Mouse (Mus musculus) bone marrow macrophage, adult 2 months (primary cell): ENCODE data around the gene Olfr1009. TPM values are rescaled to one million over a fixed set of nuclear protein-coding genes. Genes with fewer than 3 reads are reported as not detected.
"Not testable (repeated sequence)": the region's sequence is repeated elsewhere in the genome, so short reads cannot be mapped to it uniquely, and the experiment has no call there.

ENCODE experiments used
- H3K27ac ChIP-seq: 2 replicates; pipeline ENCODE4 v1.5.1; 2012; ENCODE audit warnings: low read depth, low read length; ENCODE audit not compliant: insufficient read depth
- H3K4me1 ChIP-seq: 2 replicates; pipeline ENCODE4 v1.6.1; 2012; ENCODE audit warnings: low read length; ENCODE audit not compliant: control insufficient read depth, insufficient read depth
- H3K4me3 ChIP-seq: 2 replicates; pipeline ENCODE4 v1.5.1; 2012; ENCODE audit warnings: mild to moderate bottlenecking, low read length, moderate library complexity; ENCODE audit not compliant: insufficient read depth
- CTCF ChIP-seq: IDR thresholded peaks from 2 replicates; pipeline ENCODE4 v1.5.1; 2012; ENCODE audit warnings: low read depth, mild to moderate bottlenecking, low read length, moderate library complexity
- POLR2A ChIP-seq: IDR thresholded peaks from 2 replicates; pipeline ENCODE4 v1.6.1; 2012; ENCODE audit warnings: mild to moderate bottlenecking, low read depth, low read length, borderline replicate concordance
- polyA plus RNA-seq: library from polyadenylated mRNA; stranded (reverse); fragments of >200 nt; gene quantifications from 2 replicates; pipeline ENCODE4 v1.2.4, GENCODE M21; 2012; ENCODE audit not compliant: missing spikeins, insufficient read depth, insufficient read length

The Olfr1009 gene
- not detected in 2 replicates for polyA plus RNA-seq

DNA sequence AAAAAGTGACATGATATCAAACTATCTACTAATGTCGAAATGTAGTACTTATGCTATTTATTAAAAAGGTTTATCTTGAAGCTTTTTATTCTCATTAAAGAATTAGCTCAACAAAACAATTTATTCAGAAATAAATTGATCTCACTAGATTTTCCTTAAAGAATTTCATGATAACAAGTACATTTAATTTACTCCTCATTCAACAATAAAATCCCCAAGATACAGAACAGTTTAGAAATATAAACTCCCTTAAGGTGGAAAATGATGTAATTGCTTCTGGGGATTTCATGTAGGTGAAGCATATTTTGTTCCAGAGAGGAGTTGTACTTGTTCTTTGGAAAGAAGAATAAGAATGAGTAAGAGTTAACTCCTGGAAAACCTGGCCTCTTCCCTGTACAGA is at the start of gene Olfr1009:
TSS of gene Olfr1009 (plus strand) at position 301 of the 400 bp plus-strand sequence.
- H3K27ac ChIP-seq: no peak within 1 kb of the TSS
- TF ChIP-seq POLR2A (no peak), CTCF (no peak)
- no peaks in the 10 kb centered on the region for H3K4me1 ChIP-seq
- H3K4me3 ChIP-seq: no peak within 1 kb of the TSS

DNA sequence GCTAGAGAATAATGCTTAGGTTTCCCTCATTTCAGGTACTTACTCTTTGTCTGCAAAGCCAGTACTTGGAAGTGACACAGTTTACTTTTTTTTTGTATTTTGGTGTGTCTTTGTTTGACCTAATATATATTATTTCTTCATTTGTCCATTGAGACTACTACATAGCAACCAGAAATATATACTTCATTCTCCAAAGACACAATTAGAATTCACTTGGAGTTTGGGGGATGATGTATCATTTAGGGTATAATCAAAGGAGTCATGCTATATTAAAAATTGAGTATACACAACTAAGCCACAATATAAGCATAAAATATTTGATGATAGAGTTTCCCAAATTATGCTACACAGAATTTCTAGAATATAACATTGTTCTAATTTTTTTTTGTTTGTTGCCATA is 36.6 kb upstream of the Olfr1009 start, which contains the start of gene Olfr1006:
TSS of gene Olfr1006 (minus strand) at position 101 of the 400 bp plus-strand sequence.
- H3K4me3 ChIP-seq: no peak within 1 kb of the TSS
- H3K4me1 ChIP-seq: no peaks in the 10 kb centered on the region
- no peak within 1 kb of the TSS for H3K27ac ChIP-seq
- no peak for TF ChIP-seq POLR2A
- TF ChIP-seq CTCF: no peak

DNA sequence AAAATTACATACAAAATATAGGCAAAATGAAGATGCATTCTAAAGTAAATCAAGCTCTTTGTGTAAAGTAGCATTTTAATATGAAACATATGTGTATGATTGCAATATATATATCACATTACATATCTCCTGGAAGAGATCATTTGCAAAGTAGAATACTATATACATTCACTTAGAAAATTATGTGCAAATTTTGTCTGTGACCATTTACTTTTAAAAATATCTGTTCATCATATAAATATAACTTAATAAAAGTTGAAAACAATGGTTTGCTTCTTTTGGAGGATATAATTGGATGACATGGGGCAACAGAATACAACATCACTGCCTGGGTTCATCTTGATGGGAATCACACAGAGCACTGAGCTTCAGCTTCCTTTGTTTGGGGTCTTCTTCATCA is 26.1 kb upstream of the Olfr1009 start, which contains the start of gene Olfr1008:
TSS of gene Olfr1008 (plus strand) at position 301 of the 400 bp plus-strand sequence.
- Histone ChIP-seq H3K4me3 (no peak within 1 kb of the TSS), H3K4me1 (no peaks in the 10 kb centered on the region), H3K27ac (no peak within 1 kb of the TSS)
- no peak for TF ChIP-seq POLR2A
- TF ChIP-seq CTCF: no peak

DNA sequence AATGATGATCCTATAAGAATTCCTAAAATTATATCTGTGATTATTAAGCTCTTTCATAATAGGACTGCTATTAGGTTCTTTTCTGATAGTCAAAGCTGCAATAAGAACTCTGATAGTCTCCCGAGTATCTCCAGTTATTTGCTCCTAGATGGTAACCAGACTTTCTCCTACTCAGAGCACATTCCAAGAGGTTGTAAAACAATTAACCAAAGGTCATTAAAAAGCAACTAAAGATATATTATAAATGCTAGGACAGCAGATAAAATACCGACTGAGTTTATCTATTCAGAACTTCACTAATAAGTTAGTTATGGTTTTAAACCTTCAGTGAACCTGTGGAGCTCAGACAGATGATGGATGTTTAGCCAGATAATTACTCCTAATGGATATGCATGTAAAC is 4.5 kb upstream of the Olfr1009 start:
- H3K4me3 ChIP-seq, H3K4me1 ChIP-seq, H3K27ac ChIP-seq: not testable (repeated sequence)

DNA sequence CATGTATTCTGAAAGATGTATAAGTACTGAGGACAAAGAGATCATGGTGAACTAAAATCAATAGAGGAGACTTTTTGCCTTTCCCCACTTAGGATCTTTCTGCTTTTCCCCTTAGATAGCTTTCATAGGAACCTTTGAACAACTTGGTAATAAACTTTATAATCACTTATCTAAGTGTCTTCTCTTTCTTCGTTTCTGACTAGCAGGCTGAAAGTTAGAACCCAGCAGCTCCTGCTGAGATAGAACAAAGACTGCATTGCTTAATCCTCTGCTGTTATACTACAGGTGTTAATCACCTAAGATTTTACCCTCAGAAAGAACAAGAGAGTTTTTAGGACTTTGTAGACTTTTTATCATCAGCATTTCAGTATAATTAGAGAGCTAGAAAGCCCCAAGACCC is 4.1 kb upstream of the Olfr1009 start:
- Histone ChIP-seq H3K4me3 (no peak overlapping the region), H3K27ac (no peak overlapping the region), H3K4me1 (no peaks in the 10 kb centered on the region)
- no peak for TF ChIP-seq POLR2A
- TF ChIP-seq CTCF: no peak

DNA sequence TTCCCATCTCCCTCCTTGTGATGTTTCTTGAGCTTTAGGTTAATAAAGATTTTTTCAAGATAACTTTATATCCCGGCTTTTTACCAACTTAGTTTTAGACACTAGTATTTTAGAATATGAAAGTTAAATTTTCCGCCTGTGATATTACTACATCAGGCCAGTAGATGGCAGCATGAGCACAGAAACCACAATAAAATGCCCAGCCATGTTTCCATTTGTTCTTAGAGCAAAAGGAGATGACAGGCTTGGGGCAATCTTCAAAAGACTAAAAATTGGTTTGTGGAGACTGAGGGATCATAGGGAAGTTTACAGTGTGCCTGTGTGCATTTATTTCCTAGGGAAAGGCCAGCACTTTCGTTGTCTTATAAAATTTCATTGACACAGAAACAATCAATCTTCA is 10.6 kb downstream of the Olfr1009 start:
- TF ChIP-seq CTCF (no peak), POLR2A (no peak)
- no peak overlapping the region for H3K4me3 ChIP-seq
- no peaks in the 10 kb centered on the region for H3K4me1 ChIP-seq
- no peak overlapping the region for H3K27ac ChIP-seq

DNA sequence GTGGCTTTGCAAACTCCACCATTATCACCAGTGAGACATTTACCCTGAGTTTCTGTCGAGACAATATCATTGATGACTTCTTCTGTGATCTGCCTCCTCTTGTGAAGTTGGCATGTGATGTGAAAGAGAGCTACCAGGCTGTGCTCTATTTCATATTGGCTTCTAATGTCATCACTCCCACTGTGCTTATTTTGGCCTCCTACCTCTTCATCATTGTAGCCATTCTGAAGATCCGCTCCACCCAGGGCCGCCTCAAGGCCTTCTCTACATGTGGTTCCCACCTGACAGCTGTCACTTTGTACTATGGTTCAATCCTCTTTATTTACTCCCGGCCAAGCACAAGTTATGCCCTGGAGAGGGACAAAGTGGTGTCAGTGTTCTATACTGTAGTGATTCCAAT is 38.6 kb downstream of the Olfr1009 start:
- Histone ChIP-seq H3K4me3 (no peak overlapping the region), H3K27ac (no peak overlapping the region), H3K4me1 (no peaks in the 10 kb centered on the region)
- TF ChIP-seq POLR2A (no peak), CTCF (no peak)

DNA sequence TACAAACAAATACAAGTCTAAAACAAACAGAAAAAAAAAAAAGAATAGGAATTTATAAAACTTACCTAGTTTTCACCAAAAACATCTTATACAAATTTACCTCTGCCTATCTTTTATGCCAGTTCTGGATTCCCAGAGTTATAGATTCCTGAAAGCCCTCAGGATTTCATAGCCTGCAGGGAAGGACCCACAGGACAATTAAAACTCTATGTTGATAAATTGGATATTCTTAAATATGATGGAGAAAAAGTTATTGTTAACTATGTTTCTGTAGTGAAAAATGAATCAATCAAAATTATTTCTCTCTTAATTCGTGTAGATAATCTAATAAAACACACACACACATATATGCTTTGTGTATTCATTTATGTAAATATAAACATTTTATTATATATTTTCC is 47.4 kb downstream of the Olfr1009 start, which contains the start of gene Olfr1012:
TSS of gene Olfr1012 (minus strand) at position 101 of the 400 bp plus-strand sequence.
- no peak within 1 kb of the TSS for H3K4me3 ChIP-seq
- H3K4me1 ChIP-seq: no peaks in the 10 kb centered on the region
- no peak for TF ChIP-seq CTCF
- no peak within 1 kb of the TSS for H3K27ac ChIP-seq

DNA sequence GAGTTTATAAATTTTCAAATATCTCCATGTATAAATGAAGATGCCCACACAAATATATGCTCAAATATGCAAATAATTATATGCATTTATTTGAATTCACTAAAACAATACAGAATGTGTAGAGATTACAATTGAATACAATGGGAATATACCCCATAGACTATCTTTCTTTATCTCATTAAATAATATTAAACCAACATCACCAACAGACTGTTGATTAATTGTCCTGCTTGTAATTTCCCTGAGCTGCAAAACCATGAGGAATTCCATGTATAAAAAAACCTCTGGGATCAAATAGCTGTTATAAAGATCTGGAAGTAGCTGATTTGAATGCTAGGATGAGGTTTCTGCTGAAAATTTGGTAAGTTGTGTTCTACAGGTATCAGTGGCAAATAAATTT is 51.6 kb downstream of the Olfr1009 start, which contains the start of gene Olfr1013:
TSS of gene Olfr1013 (plus strand) at position 301 of the 400 bp plus-strand sequence.
- H3K27ac ChIP-seq: no peak within 1 kb of the TSS
- no peak within 1 kb of the TSS for H3K4me3 ChIP-seq
- TF ChIP-seq CTCF: no peak
- TF ChIP-seq POLR2A: no peak
- H3K4me1 ChIP-seq: no peaks in the 10 kb centered on the region

DNA sequence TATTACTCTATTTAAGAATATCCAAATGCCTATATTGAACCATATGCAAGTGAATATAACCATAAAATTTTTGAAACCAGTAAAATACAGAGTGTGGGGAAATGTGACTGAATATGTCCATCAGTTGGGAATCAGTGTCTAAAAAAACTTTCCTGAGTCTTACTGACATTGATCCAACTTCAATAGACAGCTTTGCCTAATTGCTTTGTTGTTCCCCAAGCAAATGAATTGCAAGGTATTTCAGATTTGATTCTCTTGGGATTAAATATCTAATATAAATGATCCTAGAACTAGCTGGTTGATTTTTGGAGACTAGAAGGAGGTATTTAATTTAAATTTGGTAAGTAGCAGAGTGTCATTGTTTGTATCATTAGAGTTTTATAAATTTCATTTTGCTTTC is 57.2 kb downstream of the Olfr1009 start, which contains the start of gene Olfr1014:
TSS of gene Olfr1014 (plus strand) at position 301 of the 400 bp plus-strand sequence.
- TF ChIP-seq POLR2A (no peak), CTCF (no peak)
- Histone ChIP-seq H3K4me1 (no peaks in the 10 kb centered on the region), H3K27ac (no peak within 1 kb of the TSS)

More for the DNA sequence above, 57.2 kb downstream of the Olfr1009 start, which contains the start of gene Olfr1014:
- no peak within 1 kb of the TSS for H3K4me3 ChIP-seq

Other genes starting within 250 kb of the Olfr1009 start
- gene 4833423E24Rik, start 196.4 kb upstream of the Olfr1009 start, polyA plus RNA-seq: not detected in 2 replicates
- not detected in 2 replicates for gene Olfr996, start 136.2 kb upstream of the Olfr1009 start, polyA plus RNA-seq
- not detected in 2 replicates for gene Olfr998, start 126.5 kb upstream of the Olfr1009 start, polyA plus RNA-seq
- gene Olfr1000, start 103.5 kb upstream of the Olfr1009 start, polyA plus RNA-seq: not detected in 2 replicates
- gene Olfr1002, start 64.7 kb upstream of the Olfr1009 start, polyA plus RNA-seq: not detected in 2 replicates
- gene Olfr154, start 51.0 kb upstream of the Olfr1009 start, polyA plus RNA-seq: not detected in 2 replicates
- gene Olfr1006, start 36.7 kb upstream of the Olfr1009 start, polyA plus RNA-seq: not detected in 2 replicates
- not detected in 2 replicates for gene Olfr1008, start 26.0 kb upstream of the Olfr1009 start, polyA plus RNA-seq
- not detected in 2 replicates for gene Olfr1012, start 47.3 kb downstream of the Olfr1009 start, polyA plus RNA-seq
- not detected in 2 replicates for gene Olfr1013, start 51.7 kb downstream of the Olfr1009 start, polyA plus RNA-seq
- not detected in 2 replicates for gene Olfr1014, start 57.3 kb downstream of the Olfr1009 start, polyA plus RNA-seq
- gene Olfr1015, start 66.6 kb downstream of the Olfr1009 start, polyA plus RNA-seq: not detected in 2 replicates
- gene Olfr1016, start 87.1 kb downstream of the Olfr1009 start, polyA plus RNA-seq: not detected in 2 replicates
- gene Olfr1018, start 103.1 kb downstream of the Olfr1009 start, polyA plus RNA-seq: not detected in 2 replicates
- gene Olfr1019, start 130.1 kb downstream of the Olfr1009 start, polyA plus RNA-seq: not detected in 2 replicates
- not detected in 2 replicates for gene Olfr1020, start 131.6 kb downstream of the Olfr1009 start, polyA plus RNA-seq
- gene Olfr1022, start 153.2 kb downstream of the Olfr1009 start, polyA plus RNA-seq: not detected in 2 replicates
- gene Olfr1023, start 170.2 kb downstream of the Olfr1009 start, polyA plus RNA-seq: not detected in 2 replicates
- not detected in 2 replicates for gene Olfr1024, start 189.6 kb downstream of the Olfr1009 start, polyA plus RNA-seq
- gene Olfr1025-ps1, start 199.8 kb downstream of the Olfr1009 start, polyA plus RNA-seq: not detected in 2 replicates
- gene Olfr1026, start 206.1 kb downstream of the Olfr1009 start, polyA plus RNA-seq: not detected in 2 replicates
- not detected in 2 replicates for gene Olfr1028, start 235.0 kb downstream of the Olfr1009 start, polyA plus RNA-seq